Mouse (Mus musculus) gastrocnemius, postnatal 14 days (tissue): ENCODE results near the gene Olfr657. TPM values are rescaled to one million over a fixed set of nuclear protein-coding genes. Genes with fewer than 3 reads are reported as not detected.

Experiments
- DNase-seq: peaks from one replicate; pipeline ENCODE4 v3.0.0; 2021; ENCODE audit warnings: mixed read lengths
- intact Hi-C: fragments of 180-260 bp; cut with DNase I; formaldehyde crosslinking; loops from one replicate; pipeline ENCODE4 v1.15.1; 2025; ENCODE audit warnings: low total_unique reads
- long read RNA-seq, 2 experiments: library from polyadenylated mRNA; stranded (forward); transcript quantifications; one replicate each; pipeline ENCODE4 v2.0.0; 2021
- total RNA-seq, 2 experiments: library from RNA; stranded (reverse); gene quantifications; 2 replicates each; pipeline ENCODE4 v1.2.3; 2021

Olfr657 gene
- not detected for total RNA-seq
- long read RNA-seq, experiment 1 = 0 reads
- long read RNA-seq, experiment 2 = 0 reads

GRCm38 (mm10) chr7:104624494-104624893 lies at the start of gene Olfr657:
Olfr657 (plus strand) TSS chr7:104624794.
- intact Hi-C loops = no loop called here
- no peak for DNase-seq

GRCm38 (mm10) chr7:104577014-104577413 lies 47.6 kb upstream of the Olfr657 start, which contains the start of gene Olfr653:
Olfr653 (plus strand) TSS chr7:104577314.
- intact Hi-C loops = no loop called here

GRCm38 (mm10) chr7:104580846-104581245 lies 43.7 kb upstream of the Olfr657 start:
- intact Hi-C loops = loop anchor here (5.0 kb wide), 1 partner anchor 601 kb away; no protein-coding TSS in a partner anchor
- DNase-seq = no peak

More at GRCm38 (mm10) chr7:104577014-104577413, 47.6 kb upstream of the Olfr657 start, which contains the start of gene Olfr653:
- DNase-seq = no peak

DNA sequence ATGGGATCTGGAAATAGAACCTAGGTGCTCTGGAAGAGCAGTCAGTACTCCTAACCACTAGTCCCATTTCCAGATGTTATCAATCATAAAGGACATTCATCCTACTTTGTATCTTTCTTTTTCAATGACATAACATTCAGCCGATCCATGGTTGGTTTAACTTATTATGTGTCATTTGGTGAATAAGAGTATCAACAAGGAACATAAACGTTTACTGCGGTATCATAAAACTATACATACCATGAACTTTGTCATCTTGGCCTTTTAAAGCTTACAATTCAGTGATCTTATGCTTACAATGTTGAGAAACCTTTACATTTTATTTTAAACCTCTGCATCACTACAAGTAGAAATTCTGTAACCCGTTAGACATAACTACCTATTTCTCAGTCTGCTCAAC lies 43.2 kb upstream of the Olfr657 start:
- DNase-seq = no peak
- intact Hi-C loops = loop anchor here (5.0 kb wide), 1 partner anchor 601 kb away; no protein-coding TSS in a partner anchor

GRCm38 (mm10) chr7:104586725-104587124 lies 37.9 kb upstream of the Olfr657 start, which contains the start of gene Olfr654:
Olfr654 (plus strand) TSS chr7:104587025.
- DNase-seq = no peak
- intact Hi-C loops = no loop called here

- intact Hi-C loops = no loop called here
- no peak for DNase-seq
Observed at GRCm38 (mm10) chr7:104588274-104588673, 36.3 kb upstream of the Olfr657 start.

GRCm38 (mm10) chr7:104601679-104602078 lies 22.9 kb upstream of the Olfr657 start, which contains the start of gene Olfr655:
Olfr655 (minus strand) TSS chr7:104601779.
- intact Hi-C loops = no loop called here
- no peak for DNase-seq

- peak; percentile 5 for DNase-seq
Observed at GRCm38 (mm10) chr7:104603173-104603572, 21.4 kb upstream of the Olfr657 start.

GRCm38 (mm10) chr7:104604727-104605126 lies 19.9 kb upstream of the Olfr657 start:
- no peak for DNase-seq
- intact Hi-C loops = no loop called here

More at GRCm38 (mm10) chr7:104603173-104603572, 21.4 kb upstream of the Olfr657 start:
- intact Hi-C loops = no loop called here

GRCm38 (mm10) chr7:104613655-104614054 lies 10.9 kb upstream of the Olfr657 start, which contains the start of gene Olfr656:
Olfr656 (plus strand) TSS chr7:104613955.
- no peak for DNase-seq

DNA sequence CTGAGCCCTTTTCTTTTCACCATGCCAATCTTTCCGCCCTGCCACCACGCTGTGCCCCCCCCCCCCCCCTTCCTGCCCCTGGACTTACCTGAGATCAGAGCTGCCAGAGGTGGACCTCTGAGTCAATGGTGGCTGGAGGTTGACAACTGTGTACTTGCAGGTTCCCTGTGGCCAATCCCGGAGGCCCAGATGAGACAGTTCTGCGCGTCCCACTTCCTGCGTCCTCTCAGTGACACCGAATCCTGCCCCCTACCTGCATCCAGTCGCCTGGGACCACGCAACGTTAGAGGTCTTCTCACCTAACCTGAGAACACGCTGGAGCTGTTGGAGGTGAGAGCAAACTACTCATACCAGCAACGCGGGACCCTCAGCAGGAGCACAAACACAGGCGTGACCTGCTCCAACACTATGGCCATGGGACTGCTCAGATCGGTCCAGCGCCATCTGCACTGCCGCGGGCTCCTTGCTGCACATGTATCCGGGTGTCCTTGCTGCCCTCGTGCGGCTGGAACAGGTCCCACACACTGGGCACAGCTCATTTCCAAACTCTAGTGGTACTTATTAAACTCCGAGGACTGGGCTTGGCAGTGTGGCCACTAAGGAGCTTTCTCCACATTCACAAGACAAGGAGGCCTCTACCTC lies 22.4 kb downstream of the Olfr657 start, which contains the start of gene Olfr658:
Gene Olfr658, minus strand, starts transcription at position 465 of the 642 bp plus-strand sequence.
- peak; percentile 3 for DNase-seq
- intact Hi-C loops = no loop called here

More at GRCm38 (mm10) chr7:104613655-104614054, 10.9 kb upstream of the Olfr657 start, which contains the start of gene Olfr656:
- intact Hi-C loops = no loop called here

DNA sequence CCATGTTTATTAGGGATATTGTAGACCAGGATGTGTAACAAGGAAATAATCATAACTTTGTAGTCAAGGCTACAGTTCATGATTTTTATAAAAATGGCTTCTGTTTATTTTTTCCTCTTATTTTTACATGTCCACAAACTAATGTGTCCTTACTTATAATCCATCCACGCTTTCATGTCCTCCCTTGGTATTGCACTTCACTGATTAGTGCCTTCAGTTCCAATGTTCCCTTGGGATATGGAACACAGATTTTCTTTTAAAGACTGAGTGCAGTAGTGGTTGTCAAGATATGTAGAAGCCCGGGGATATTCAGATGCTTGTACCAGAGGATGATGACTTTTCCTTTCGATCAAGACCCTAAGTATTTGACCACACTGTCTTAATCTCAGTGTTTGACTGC lies 41.9 kb downstream of the Olfr657 start, which contains the start of gene Olfr659:
Gene Olfr659, plus strand, starts transcription at position 301 of the 400 bp plus-strand sequence.
- DNase-seq = no peak
- intact Hi-C loops = no loop called here

DNA sequence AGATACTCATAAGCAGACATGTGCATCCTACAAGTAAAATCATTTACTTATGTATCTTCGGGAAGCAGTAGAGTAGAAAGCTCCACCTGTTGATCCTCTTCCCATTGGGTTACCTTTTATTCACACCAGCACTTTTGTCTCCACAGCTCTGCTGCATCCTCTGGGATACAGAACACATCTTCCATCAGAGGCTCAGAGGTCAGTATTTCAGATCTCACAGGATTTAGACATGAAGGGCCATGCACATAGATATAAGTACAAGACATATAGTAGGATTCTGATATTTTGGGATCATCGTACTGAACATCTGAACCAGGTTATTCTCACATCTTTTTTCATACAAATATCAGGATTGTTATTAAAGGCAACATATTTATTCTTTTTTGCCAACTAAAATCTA lies 61.6 kb downstream of the Olfr657 start, which contains the start of gene Olfr661:
Gene Olfr661, plus strand, starts transcription at position 301 of the 400 bp plus-strand sequence.
- intact Hi-C loops = no loop called here
- no peak for DNase-seq

Other genes with a start within 250 kb of the Olfr657 start
- under 1 TPM in 1 of 2 experiments, not detected in 1; 0.16 TPM for gene Trim30c, start 224.0 kb upstream of the Olfr657 start, total RNA-seq
- under 1 TPM; 0.72 to 0.80 TPM for gene Trim30a, start 159.6 kb upstream of the Olfr657 start, total RNA-seq
- gene Trim30d, start 116.9 kb upstream of the Olfr657 start, total RNA-seq = under 1 TPM; 0.49 to 0.51 TPM
- not detected for gene Olfr651, start 74.7 kb upstream of the Olfr657 start, total RNA-seq
- not detected for gene Olfr652, start 63.9 kb upstream of the Olfr657 start, total RNA-seq
- not detected for gene Olfr653, start 47.5 kb upstream of the Olfr657 start, total RNA-seq
- not detected for gene Olfr654, start 37.8 kb upstream of the Olfr657 start, total RNA-seq
- not detected for gene Olfr655, start 23.0 kb upstream of the Olfr657 start, total RNA-seq
- gene Olfr656, start 10.8 kb upstream of the Olfr657 start, total RNA-seq = not detected
- not detected for gene Olfr658, start 22.5 kb downstream of the Olfr657 start, total RNA-seq
- gene Olfr659, start 42.0 kb downstream of the Olfr657 start, total RNA-seq = not detected
- gene Olfr661, start 61.7 kb downstream of the Olfr657 start, total RNA-seq = not detected
- gene Usp17le, start 152.7 kb downstream of the Olfr657 start, total RNA-seq = not detected
- not detected for gene Usp17lb, start 217.8 kb downstream of the Olfr657 start, total RNA-seq
- not detected for gene Usp17la, start 232.2 kb downstream of the Olfr657 start, total RNA-seq